Mouse (Mus musculus) cerebellum, adult 2 months (tissue): ENCODE results near the gene Phlpp1. TPM values are rescaled to one million over a fixed set of nuclear protein-coding genes. Genes with fewer than 3 reads are reported as not detected.

Experiments
- DNase-seq, 2 experiments: peaks; one replicate each; pipeline ENCODE4 v3.0.0; 2021
- H3K27ac ChIP-seq: fragments of 200-500 bp; 2 replicates; pipeline ENCODE4 v1.5.1; 2012; ENCODE audit warnings: low read length, control low read depth, inconsistent platforms; ENCODE audit not compliant: insufficient read depth
- H3K27me3 ChIP-seq: fragments of 200-500 bp; 2 replicates; pipeline ENCODE4 v1.6.1; 2012; ENCODE audit warnings: inconsistent platforms, mild to moderate bottlenecking, low read length, moderate library complexity; ENCODE audit not compliant: control insufficient read depth, insufficient read depth
- H3K4me1 ChIP-seq: fragments of 200-500 bp; 2 replicates; pipeline ENCODE4 v1.6.1; 2011; ENCODE audit warnings: low read length; ENCODE audit not compliant: control insufficient read depth, insufficient read depth
- H3K4me3 ChIP-seq: fragments of 200-500 bp; replicated peaks from 2 replicates; pipeline ENCODE3; 2011; ENCODE audit warnings: mild to moderate bottlenecking, low read depth, low read length, control low read depth; ENCODE audit not compliant: insufficient read depth
- CTCF ChIP-seq: fragments of 200-500 bp; IDR thresholded peaks from 2 replicates; pipeline ENCODE4 v1.5.1; 2011; ENCODE audit warnings: low read depth, mild to moderate bottlenecking, control low read depth, low read length, moderate library complexity, borderline replicate concordance; ENCODE audit not compliant: insufficient read depth
- POLR2A ChIP-seq: fragments of 200-500 bp; IDR thresholded peaks from 2 replicates; pipeline ENCODE4 v1.6.1; 2011; ENCODE audit warnings: low read length, control low read depth, borderline replicate concordance; ENCODE audit not compliant: insufficient read depth
- WGBS: fragments of 180-500 bp; shearing (Covaris S2); methylation state at CpG from one replicate; pipeline ENCODE4 v1.1.7; 2018; 5-methylcytosine and 5-hydroxymethylcytosine counted together
- polyA plus RNA-seq: library from polyadenylated mRNA; depleted of rRNA; stranded (reverse); fragments of >200 nt; gene quantifications from 2 replicates; pipeline ENCODE4 v1.2.3, GENCODE M21; 2012

Gene Phlpp1
- polyA plus RNA-seq, 1 experiment = 59.2 TPM

- no peak overlapping the region for H3K27ac ChIP-seq
- no peak for DNase-seq
- H3K4me1 ChIP-seq = no peaks in the 10 kb centered on the region
- H3K4me3 ChIP-seq = no peak overlapping the region
- H3K27me3 ChIP-seq = no peaks in the 10 kb centered on the region
- WGBS = 77% methylated on average over 3 of the region's 3 CpGs
- TF ChIP-seq CTCF (no peak), POLR2A (no peak)
These were observed 197.8 kb downstream of the Phlpp1 start for GRCm38 (mm10) chr1:106369330-106369729.

- Histone ChIP-seq H3K4me3 (no peak overlapping the region), H3K27ac (no peak overlapping the region), H3K27me3 (no peaks in the 10 kb centered on the region), H3K4me1 (no peaks in the 10 kb centered on the region)
- WGBS = 77% methylated on average over 2 of the region's 2 CpGs
- TF ChIP-seq CTCF = no peak
- TF ChIP-seq POLR2A = no peak
- no peak for DNase-seq
These were observed 200.9 kb downstream of the Phlpp1 start for GRCm38 (mm10) chr1:106372446-106372845.

- no peak for DNase-seq
- Histone ChIP-seq H3K4me3 (no peak overlapping the region), H3K4me1 (no peaks in the 10 kb centered on the region), H3K27me3 (no peaks in the 10 kb centered on the region), H3K27ac (no peak overlapping the region)
- TF ChIP-seq POLR2A = no peak
- TF ChIP-seq CTCF = no peak
- 100% methylated on average over 1 of the region's 1 CpGs for WGBS
These were observed 202.1 kb downstream of the Phlpp1 start for GRCm38 (mm10) chr1:106373656-106374055.

GRCm38 (mm10) chr1:106374274-106374673, 202.7 kb downstream of the Phlpp1 start:
- peak in 1 of 2 experiments; percentile 48 for DNase-seq
- TF ChIP-seq CTCF (no peak), POLR2A (no peak)
- no peaks in the 10 kb centered on the region for H3K27me3 ChIP-seq
- no peaks in the 10 kb centered on the region for H3K4me1 ChIP-seq
- no peak overlapping the region for H3K27ac ChIP-seq
- 74% methylated on average over 2 of the region's 2 CpGs for WGBS
- no peak overlapping the region for H3K4me3 ChIP-seq

GRCm38 (mm10) chr1:106374971-106375370, 203.4 kb downstream of the Phlpp1 start:
- Histone ChIP-seq H3K4me1 (no peaks in the 10 kb centered on the region), H3K4me3 (no peak overlapping the region), H3K27ac (no peak overlapping the region), H3K27me3 (no peaks in the 10 kb centered on the region)
- no peak for TF ChIP-seq CTCF
- TF ChIP-seq POLR2A = no peak
- WGBS = 86% methylated on average over 4 of the region's 4 CpGs
- DNase-seq = no peak

- no peak for DNase-seq
- H3K4me3 ChIP-seq = no peak overlapping the region
- H3K27me3 ChIP-seq = no peaks in the 10 kb centered on the region
- 90% methylated on average over 3 of the region's 3 CpGs for WGBS
- no peak for TF ChIP-seq CTCF
- TF ChIP-seq POLR2A = no peak
- H3K4me1 ChIP-seq = no peaks in the 10 kb centered on the region
- no peak overlapping the region for H3K27ac ChIP-seq
These were observed 204.5 kb downstream of the Phlpp1 start for GRCm38 (mm10) chr1:106376003-106376402.

- no peak for TF ChIP-seq CTCF
- TF ChIP-seq POLR2A = no peak
- Histone ChIP-seq H3K27ac (no peak overlapping the region), H3K4me3 (no peak overlapping the region), H3K27me3 (no peaks in the 10 kb centered on the region), H3K4me1 (no peaks in the 10 kb centered on the region)
- no peak for DNase-seq
- 55% methylated on average over 1 of the region's 1 CpGs for WGBS
These were observed 208.9 kb downstream of the Phlpp1 start for GRCm38 (mm10) chr1:106380465-106380864.

- no peak for DNase-seq
- H3K27me3 ChIP-seq = no peaks in the 10 kb centered on the region
- peaks cover 4% of the 10 kb centered on the region; the same call in 1 of the 2 replicates for H3K4me1 ChIP-seq
- no peak overlapping the region for H3K27ac ChIP-seq
- no peak for TF ChIP-seq CTCF
- TF ChIP-seq POLR2A = no peak
- WGBS = 67% methylated on average over 5 of the region's 5 CpGs
- H3K4me3 ChIP-seq = no peak overlapping the region
These were observed 215.0 kb downstream of the Phlpp1 start for GRCm38 (mm10) chr1:106386542-106386941.
